Mouse (Mus musculus) G1E (cell line): Measurements from ENCODE around the gene Gm49380. TPM values are rescaled to one million over a fixed set of nuclear protein-coding genes. Genes with fewer than 3 reads are reported as not detected.
A peak's percentile ranks its signal among the peaks of the same experiment; 100 is the strongest.

Experiments used
- ATAC-seq: 2 replicates; pipeline ENCODE4 v1.8.0; 2016; ENCODE audit warnings: mild to moderate bottlenecking; ENCODE audit not compliant: insufficient number of reproducible peaks, poor library complexity, low FRiP score, severe bottlenecking; ENCODE audit errors: extremely low read depth
- DNase-seq: peaks from one replicate; pipeline ENCODE4 v3.0.0; 2012; ENCODE audit warnings: low spot score
- H3K27me3 ChIP-seq: 2 replicates; pipeline ENCODE4 v1.6.1; 2012; ENCODE audit warnings: mild to moderate bottlenecking, low read length, inconsistent platforms; ENCODE audit not compliant: insufficient read depth
- H3K36me3 ChIP-seq: replicated peaks from 2 replicates; pipeline ENCODE3; 2012; ENCODE audit warnings: mild to moderate bottlenecking, inconsistent platforms
- H3K4me1 ChIP-seq: 2 replicates; pipeline ENCODE4 v1.6.1; 2012; ENCODE audit warnings: low read depth, low read length, inconsistent platforms, mixed read lengths; ENCODE audit not compliant: insufficient read depth
- H3K4me3 ChIP-seq: 2 replicates; pipeline ENCODE4 v1.5.1; 2012; ENCODE audit warnings: low read depth, mild to moderate bottlenecking, inconsistent platforms, low read length, moderate library complexity, mixed read lengths
- H3K9me3 ChIP-seq: replicated peaks from 2 replicates; pipeline ENCODE4 v1.6.1; 2012; ENCODE audit warnings: inconsistent platforms
- CTCF ChIP-seq: IDR thresholded peaks from 2 replicates; pipeline ENCODE4 v1.5.1; 2012; ENCODE audit warnings: low read depth, low read length, inconsistent platforms, mixed read lengths
- GATA1 ChIP-seq: IDR thresholded peaks from 2 replicates; pipeline ENCODE4 v1.6.1; 2012; ENCODE audit warnings: borderline replicate concordance, low read length, inconsistent platforms, mixed read lengths
- GATA2 ChIP-seq: IDR thresholded peaks from 2 replicates; pipeline ENCODE4 v1.6.1; 2012; ENCODE audit warnings: low read depth, low read length, inconsistent platforms, borderline replicate concordance
- POLR2AphosphoS5 ChIP-seq: IDR thresholded peaks from 2 replicates; pipeline ENCODE4 v1.6.1; 2012; ENCODE audit warnings: low read depth, low read length, inconsistent platforms; ENCODE audit not compliant: insufficient replicate concordance
- TAL1 ChIP-seq: conservative IDR thresholded peaks from 2 replicates; pipeline ENCODE4 v1.6.1; 2012; ENCODE audit warnings: low read depth, low read length, inconsistent platforms, mixed read lengths
- polyA plus RNA-seq: library from polyadenylated mRNA; stranded (reverse); fragments of >175 nt; gene quantifications from 2 replicates; pipeline ENCODE4 v1.2.3, GENCODE M21; 2012
- total RNA-seq, 2 experiments: library from RNA; stranded (forward) in 1 of 2; stranded (reverse) in 1 of 2; fragments of 200-1000 nt in 1 of 2; fragments of >200 nt in 1 of 2; fragmentation: Nextera tagmentation in 1 of 2; gene quantifications; 2 replicates each; pipeline ENCODE4 v1.2.3; 2014 to 2017

The Gm49380 gene
- total and polyA plus RNA-seq, 3 experiments: 0.27 TPM; not detected in 2

DNA sequence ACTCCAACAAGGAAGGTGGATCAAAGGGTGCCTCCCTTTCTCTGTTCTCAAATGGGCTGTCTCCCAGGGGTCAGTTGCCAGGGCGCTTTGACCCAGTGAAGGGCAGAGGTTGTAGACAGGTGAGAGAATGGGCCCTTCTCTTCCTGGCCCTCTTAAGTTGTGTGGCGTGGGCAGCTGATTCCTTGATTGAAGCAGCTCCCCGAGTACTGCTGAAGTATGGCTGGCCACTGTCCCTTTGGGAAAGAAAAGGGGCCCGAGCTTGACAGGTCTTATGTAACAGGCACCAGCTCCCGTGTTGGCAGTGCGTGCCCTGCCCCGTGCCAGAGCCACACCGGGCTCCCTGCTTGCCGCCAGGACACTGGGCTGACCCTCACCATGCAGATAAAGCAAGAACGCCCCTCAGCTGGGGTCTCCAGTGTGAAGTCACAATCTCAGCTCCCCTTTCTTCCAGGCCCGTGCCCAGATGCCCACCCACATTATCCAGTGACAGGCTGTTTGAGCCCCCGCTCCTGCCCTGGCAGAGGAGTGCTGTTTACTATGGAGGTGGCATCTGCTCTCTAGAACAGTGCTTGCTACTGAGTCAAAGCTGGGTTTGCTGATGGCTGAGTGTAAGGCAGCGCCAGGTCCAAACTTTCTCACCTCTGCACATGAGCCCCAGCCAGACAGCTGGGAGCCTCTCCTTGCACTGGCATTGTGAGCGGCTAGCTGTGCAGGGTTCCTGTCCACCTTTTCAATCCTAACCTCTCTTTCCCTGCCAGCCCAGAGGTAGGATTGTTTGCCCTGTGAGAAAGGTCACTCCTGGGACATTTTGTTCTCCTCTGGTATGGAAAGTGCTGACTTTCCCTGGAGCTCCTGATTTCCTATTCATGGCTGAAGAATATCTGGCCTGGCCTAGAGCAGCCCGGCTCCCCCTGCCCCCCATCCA, 27.3 kb downstream of the Gm49380 start:
- Histone ChIP-seq H3K36me3 (peaks cover 9% of the 10 kb centered on the region), H3K4me1 (peaks cover 48% of the 10 kb centered on the region), H3K9me3 (no peaks in the 10 kb centered on the region), H3K4me3 (no peak overlapping the region), H3K27me3 (peaks cover 28% of the 10 kb centered on the region)
- DNase-seq (no peak), ATAC-seq (no peak)
- no peak for TF ChIP-seq POLR2AphosphoS5
- TF ChIP-seq TAL1: no peak
- no peak for TF ChIP-seq CTCF
- TF ChIP-seq GATA1: no peak
- TF ChIP-seq GATA2: no peak

DNA sequence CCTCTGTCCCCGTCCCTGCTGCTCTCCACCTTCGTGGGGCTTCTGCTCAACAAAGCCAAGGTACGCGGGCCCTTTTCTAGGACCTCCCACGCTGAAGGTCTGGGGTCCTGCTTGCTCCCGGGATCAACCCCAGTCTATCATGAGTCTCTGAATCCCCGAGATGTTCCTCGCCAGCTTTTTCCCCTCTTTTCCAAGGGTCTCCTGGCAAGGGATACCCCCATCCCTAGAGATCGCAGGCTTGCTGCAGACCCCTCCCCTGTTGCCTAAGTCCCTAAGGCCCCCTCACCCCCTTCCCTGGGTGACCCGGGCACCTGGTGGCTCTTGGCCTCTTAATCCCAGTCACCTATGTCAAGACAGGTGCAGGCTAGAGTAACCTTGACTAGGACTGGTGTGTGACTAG, 28.0 kb downstream of the Gm49380 start:
- ATAC-seq (no peak), DNase-seq (no peak)
- H3K4me3 ChIP-seq: peak overlapping the region; percentile 72
- peaks cover 31% of the 10 kb centered on the region for H3K27me3 ChIP-seq
- no peak for TF ChIP-seq CTCF
- no peak for TF ChIP-seq GATA1
- TF ChIP-seq GATA2: no peak
- no peak for TF ChIP-seq TAL1
- no peak for TF ChIP-seq POLR2AphosphoS5
- H3K9me3 ChIP-seq: no peaks in the 10 kb centered on the region
- H3K4me1 ChIP-seq: peaks cover 51% of the 10 kb centered on the region
- H3K36me3 ChIP-seq: peaks cover 6% of the 10 kb centered on the region

DNA sequence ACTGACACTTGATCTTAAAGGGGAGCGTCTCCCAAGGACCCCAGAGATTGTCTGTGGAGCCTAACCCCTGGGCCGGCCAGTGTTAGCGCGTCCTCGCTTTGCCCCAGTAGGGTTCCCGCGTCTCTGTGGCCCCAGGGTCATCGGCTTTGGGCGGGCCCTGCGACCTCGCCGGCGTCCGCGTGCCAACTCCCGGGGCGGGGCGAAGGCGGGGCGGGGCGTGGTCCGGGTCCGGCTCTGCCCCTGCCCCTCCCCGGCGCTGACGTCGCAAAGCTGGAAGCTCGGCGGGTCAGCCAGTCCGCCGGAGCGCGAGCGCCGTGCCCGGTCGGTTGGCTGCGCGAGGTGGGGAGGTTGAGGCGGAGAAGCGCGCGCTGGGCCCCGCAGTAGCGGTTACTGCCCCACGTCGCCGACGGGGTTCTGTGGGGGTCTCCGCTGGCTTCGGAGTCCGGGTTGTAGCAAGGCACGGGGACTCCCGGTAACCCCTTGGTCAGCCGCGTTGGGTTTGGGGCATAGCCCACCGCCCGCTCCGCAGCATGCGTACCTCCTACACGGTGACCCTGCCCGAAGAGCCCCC, 28.6 kb downstream of the Gm49380 start:
- H3K27me3 ChIP-seq: peaks cover 31% of the 10 kb centered on the region
- H3K9me3 ChIP-seq: no peaks in the 10 kb centered on the region
- H3K4me3 ChIP-seq: peak overlapping the region; percentile 72
- peak; percentile 40 for ATAC-seq
- peaks cover 2% of the 10 kb centered on the region for H3K36me3 ChIP-seq
- H3K4me1 ChIP-seq: peaks cover 50% of the 10 kb centered on the region
- TF ChIP-seq CTCF (no peak), POLR2AphosphoS5 (no peak), TAL1 (no peak), GATA2 (no peak), GATA1 (no peak)
- peak; percentile 76 for DNase-seq

DNA sequence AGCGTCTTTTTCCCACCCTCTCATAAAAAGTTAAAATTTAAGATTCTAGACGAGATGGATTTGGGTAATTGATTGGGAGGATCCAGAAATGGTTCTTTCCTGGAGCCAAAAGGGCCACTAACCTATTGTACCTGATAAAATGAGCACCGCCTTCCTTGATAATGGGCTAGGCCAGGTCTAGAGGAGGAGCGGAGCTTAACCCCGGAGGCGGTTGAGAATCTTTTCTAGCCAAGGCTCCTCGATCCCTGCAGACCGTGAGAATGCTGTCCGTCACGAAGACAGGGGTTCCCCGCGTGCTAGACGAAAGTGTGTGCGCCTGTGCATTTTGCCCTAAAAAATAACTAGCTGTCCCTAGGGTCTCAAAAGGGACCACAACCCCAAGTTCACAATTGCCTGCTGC, 29.1 kb downstream of the Gm49380 start:
- TF ChIP-seq CTCF (no peak), GATA2 (no peak), POLR2AphosphoS5 (no peak), GATA1 (no peak), TAL1 (no peak)
- H3K9me3 ChIP-seq: no peaks in the 10 kb centered on the region
- peak overlapping the region; percentile 72; the same call in 1 of the 2 replicates for H3K4me3 ChIP-seq
- ATAC-seq: no peak
- peaks cover 50% of the 10 kb centered on the region for H3K4me1 ChIP-seq
- H3K36me3 ChIP-seq: peaks cover 2% of the 10 kb centered on the region
- DNase-seq: no peak
- H3K27me3 ChIP-seq: peaks cover 31% of the 10 kb centered on the region

DNA sequence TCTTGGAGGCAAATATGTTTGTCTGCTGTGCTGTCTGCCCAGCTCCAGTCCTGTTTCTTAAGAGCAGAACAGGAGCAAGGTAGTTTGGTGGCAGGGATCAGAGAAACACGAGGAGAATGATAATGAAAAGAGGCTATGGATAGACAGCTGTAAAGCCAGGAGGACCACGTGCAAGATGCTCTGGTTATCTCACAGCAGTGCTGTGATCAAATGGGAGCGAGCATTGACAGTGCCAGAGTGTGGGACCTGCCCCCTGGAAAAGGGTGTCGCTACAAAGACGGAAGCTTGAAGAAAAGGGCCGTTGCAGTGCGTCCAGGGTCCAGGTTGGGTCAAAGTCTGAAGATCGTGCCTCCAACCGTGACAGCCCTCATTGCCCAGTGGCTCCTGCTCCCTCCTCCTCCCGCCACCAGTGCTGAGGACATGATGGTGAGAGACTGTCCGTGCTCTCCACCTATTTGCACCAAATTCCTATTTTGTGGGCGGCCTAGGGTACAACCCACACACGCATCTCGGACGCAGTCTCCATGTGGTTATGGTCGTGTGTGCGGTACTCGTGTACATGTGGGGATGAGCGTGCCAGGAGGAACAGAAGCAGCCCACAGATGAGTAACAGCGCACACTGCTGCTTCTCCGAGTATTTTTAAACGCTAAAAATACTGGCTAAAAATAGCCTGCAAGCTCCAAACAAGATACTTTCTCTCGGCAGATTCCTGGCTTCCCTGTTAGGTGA, 29.7 kb downstream of the Gm49380 start:
- Histone ChIP-seq H3K27me3 (peaks cover 32% of the 10 kb centered on the region), H3K4me1 (peaks cover 50% of the 10 kb centered on the region), H3K9me3 (no peaks in the 10 kb centered on the region), H3K4me3 (no peak overlapping the region), H3K36me3 (peaks cover 5% of the 10 kb centered on the region)
- TF ChIP-seq TAL1: no peak
- TF ChIP-seq CTCF: no peak
- TF ChIP-seq POLR2AphosphoS5: no peak
- no peak for DNase-seq
- no peak for ATAC-seq

DNA sequence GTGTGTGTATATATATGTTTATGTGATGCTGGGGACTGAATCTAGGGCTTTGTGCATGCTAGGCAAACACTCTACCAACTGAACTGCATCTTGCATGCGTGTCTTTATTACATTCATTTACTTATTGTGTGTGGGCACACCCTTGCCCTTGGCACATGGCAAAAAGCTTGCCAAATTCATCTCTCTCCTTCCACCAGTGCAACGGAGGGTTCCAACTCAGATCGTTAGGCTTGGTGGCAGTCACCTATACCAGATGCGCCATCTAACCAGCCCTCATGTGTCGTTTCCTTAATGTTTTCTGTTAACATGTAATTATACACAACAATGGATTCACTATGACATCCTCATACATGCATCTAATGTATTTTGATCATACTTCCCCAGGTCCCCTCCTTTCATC, 31.0 kb downstream of the Gm49380 start:
- DNase-seq: no peak
- Histone ChIP-seq H3K27me3 (peaks cover 29% of the 10 kb centered on the region), H3K4me1 (peaks cover 45% of the 10 kb centered on the region), H3K36me3 (peaks cover 7% of the 10 kb centered on the region), H3K4me3 (no peak overlapping the region), H3K9me3 (no peaks in the 10 kb centered on the region)
- TF ChIP-seq GATA2: no peak
- no peak for TF ChIP-seq TAL1
- no peak for TF ChIP-seq GATA1
- TF ChIP-seq CTCF: no peak
- TF ChIP-seq POLR2AphosphoS5: no peak
- no peak for ATAC-seq
